Mouse (Mus musculus): ENCODE results near the gene Vps51.

Gene Vps51

DNA sequence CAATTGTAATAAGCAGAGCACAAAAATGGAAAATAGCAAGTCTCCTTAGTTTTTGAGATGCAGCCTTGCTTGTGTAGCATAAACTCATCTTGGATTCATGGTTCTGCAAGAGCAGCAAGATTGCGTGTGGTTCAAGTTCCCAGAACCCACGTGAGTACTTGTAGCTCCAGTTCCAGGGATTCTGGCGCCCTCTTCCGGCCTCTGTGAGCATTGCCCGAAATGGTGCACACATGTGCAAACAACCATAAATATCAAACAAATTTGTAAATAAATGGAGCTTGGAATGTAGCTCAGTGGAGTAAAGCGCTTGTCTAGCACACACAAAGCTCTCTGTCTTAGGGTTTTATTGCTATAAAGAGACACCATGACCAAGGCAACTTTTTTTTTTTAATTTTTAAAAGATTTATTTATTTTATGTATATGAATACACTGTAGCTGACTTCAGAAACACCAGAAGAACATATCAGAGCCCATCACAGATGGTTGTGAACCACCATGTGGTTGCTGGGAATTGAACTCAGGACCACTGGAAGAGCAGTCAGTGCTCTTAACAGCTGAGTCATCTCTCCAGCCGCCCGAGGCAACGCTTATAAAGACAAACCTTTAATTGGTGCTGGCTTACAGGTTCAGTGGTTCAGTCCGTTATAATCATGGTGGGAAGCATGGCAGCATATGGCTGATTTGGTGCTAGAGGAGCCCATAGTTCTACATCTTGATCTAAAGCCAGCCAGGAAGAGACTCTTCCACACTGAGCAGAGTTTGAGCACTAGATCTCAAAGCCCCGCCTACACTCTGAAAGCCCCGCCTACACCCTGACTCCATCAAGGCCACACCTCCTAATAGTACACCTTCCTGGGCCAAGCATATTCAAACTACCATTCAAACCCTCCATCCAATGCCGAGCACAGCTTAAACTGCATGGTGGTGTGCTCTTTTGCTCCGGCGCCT is 58.6 kb downstream of the Vps51 start:
- ATAC-seq (ENCODE audit: insufficient number of reproducible peaks, low FRiP score, low TSS enrichment), result no peak
